Mouse (Mus musculus) stomach, embryonic 15.5 days (tissue): ENCODE measurements at regions not wholly inside any gene's neighbourhood (a gene's known extent, or its start where the extent isn't known, plus 50 kb on each side); places are given as distances from the start of the nearest gene placed in this dataset.

Experiments used
- ATAC-seq: fragments of 200-750 bp; cut with Nextera tagmentation; 2 replicates; pipeline ENCODE4 v1.8.0; 2017; ENCODE audit warnings: low read depth, moderate number of reproducible peaks, moderate TSS enrichment; ENCODE audit not compliant: insufficient read depth, low FRiP score
- H3K27ac ChIP-seq: fragments of 300-500 bp; sonication (generic); 2 replicates; pipeline ENCODE4 v1.5.1; 2015; ENCODE audit warnings: mild to moderate bottlenecking, inconsistent platforms
- H3K27me3 ChIP-seq: fragments of 300-500 bp; sonication (generic); replicated peaks from 2 replicates; pipeline ENCODE4 v1.6.1; 2015; ENCODE audit warnings: inconsistent platforms
- H3K36me3 ChIP-seq: fragments of 300-500 bp; sonication (generic); 2 replicates; pipeline ENCODE4 v1.6.1; 2015; ENCODE audit warnings: inconsistent platforms
- H3K4me1 ChIP-seq: fragments of 300-500 bp; sonication (generic); 2 replicates; pipeline ENCODE4 v1.6.1; 2015; ENCODE audit warnings: inconsistent platforms
- H3K4me2 ChIP-seq: fragments of 300-500 bp; sonication (generic); 2 replicates; pipeline ENCODE4 v1.6.1; 2015; ENCODE audit warnings: mild to moderate bottlenecking, inconsistent platforms
- H3K4me3 ChIP-seq: fragments of 300-500 bp; sonication (generic); replicated peaks from 2 replicates; pipeline ENCODE4 v1.5.1; 2015; ENCODE audit warnings: inconsistent platforms
- H3K9ac ChIP-seq: fragments of 300-500 bp; sonication (generic); 2 replicates; pipeline ENCODE4 v1.6.1; 2015; ENCODE audit warnings: inconsistent platforms
- H3K9me3 ChIP-seq: fragments of 300-500 bp; sonication (generic); 2 replicates; pipeline ENCODE4 v1.6.1; 2016; ENCODE audit warnings: inconsistent platforms
- WGBS: fragments of 180-500 bp; shearing (Covaris S2); methylation state at CpG from one replicate; pipeline ENCODE4 v1.1.7; 2015; 5-methylcytosine and 5-hydroxymethylcytosine counted together

GRCm38 (mm10) chr12:94190620-94191081 lies 1501.4 kb upstream of the Flrt2 start:
- H3K4me2 ChIP-seq = no peak overlapping the region
- no peak for ATAC-seq
- no peaks in the 10 kb centered on the region for H3K36me3 ChIP-seq
- no peaks in the 10 kb centered on the region for H3K27me3 ChIP-seq
- 68% methylated on average over 4 of the region's 4 CpGs for WGBS
- no peak overlapping the region for H3K9ac ChIP-seq
- H3K4me1 ChIP-seq = no peaks in the 10 kb centered on the region
- no peak overlapping the region for H3K27ac ChIP-seq
- H3K9me3 ChIP-seq = no peaks in the 10 kb centered on the region
- H3K4me3 ChIP-seq = no peak overlapping the region

- no peaks in the 10 kb centered on the region for H3K36me3 ChIP-seq
- 85% methylated on average over 4 of the region's 4 CpGs for WGBS
- no peak overlapping the region for H3K4me3 ChIP-seq
- no peaks in the 10 kb centered on the region for H3K27me3 ChIP-seq
- H3K4me1 ChIP-seq = no peaks in the 10 kb centered on the region
- no peak for ATAC-seq
- H3K9me3 ChIP-seq = no peaks in the 10 kb centered on the region
- no peak overlapping the region for H3K4me2 ChIP-seq
- H3K9ac ChIP-seq = no peak overlapping the region
- no peak overlapping the region for H3K27ac ChIP-seq
These were observed 1474.1 kb upstream of the Flrt2 start for GRCm38 (mm10) chr12:94217906-94218305.

- H3K27ac ChIP-seq = no peak overlapping the region
- H3K9ac ChIP-seq = no peak overlapping the region
- no peak for ATAC-seq
- H3K4me3 ChIP-seq = no peak overlapping the region
- no peaks in the 10 kb centered on the region for H3K27me3 ChIP-seq
- WGBS = 89% methylated on average over 4 of the region's 4 CpGs
- no peaks in the 10 kb centered on the region for H3K4me1 ChIP-seq
- H3K9me3 ChIP-seq = no peaks in the 10 kb centered on the region
- no peak overlapping the region for H3K4me2 ChIP-seq
- H3K36me3 ChIP-seq = no peaks in the 10 kb centered on the region
These were observed 1462.1 kb upstream of the Flrt2 start for GRCm38 (mm10) chr12:94229894-94230293.

- H3K9ac ChIP-seq = no peak overlapping the region
- ATAC-seq = no peak
- no peaks in the 10 kb centered on the region for H3K4me1 ChIP-seq
- H3K36me3 ChIP-seq = no peaks in the 10 kb centered on the region
- 38% methylated on average over 2 of the region's 2 CpGs for WGBS
- no peaks in the 10 kb centered on the region for H3K27me3 ChIP-seq
- no peak overlapping the region for H3K4me3 ChIP-seq
- H3K9me3 ChIP-seq = no peaks in the 10 kb centered on the region
- no peak overlapping the region for H3K27ac ChIP-seq
- no peak overlapping the region for H3K4me2 ChIP-seq
These were observed 1446.7 kb upstream of the Flrt2 start for GRCm38 (mm10) chr12:94245366-94245765.

- H3K27me3 ChIP-seq = no peaks in the 10 kb centered on the region
- no peaks in the 10 kb centered on the region for H3K9me3 ChIP-seq
- ATAC-seq = no peak
- no peaks in the 10 kb centered on the region for H3K4me1 ChIP-seq
- H3K4me3 ChIP-seq = no peak overlapping the region
- no peak overlapping the region for H3K9ac ChIP-seq
- H3K36me3 ChIP-seq = no peaks in the 10 kb centered on the region
- H3K4me2 ChIP-seq = no peak overlapping the region
- H3K27ac ChIP-seq = no peak overlapping the region
These were observed 1444.7 kb upstream of the Flrt2 start for GRCm38 (mm10) chr12:94247362-94247761.

GRCm38 (mm10) chr12:94252957-94253633 lies 1438.9 kb upstream of the Flrt2 start:
- Histone ChIP-seq H3K36me3 (no peaks in the 10 kb centered on the region), H3K4me3 (no peak overlapping the region), H3K27me3 (no peaks in the 10 kb centered on the region), H3K27ac (no peak overlapping the region), H3K4me1 (no peaks in the 10 kb centered on the region), H3K9me3 (no peaks in the 10 kb centered on the region), H3K9ac (no peak overlapping the region), H3K4me2 (no peak overlapping the region)
- no peak for ATAC-seq
- WGBS = 45% methylated on average over 8 of the region's 8 CpGs

GRCm38 (mm10) chr12:94280946-94281345 lies 1411.1 kb upstream of the Flrt2 start:
- no peak for ATAC-seq
- 63% methylated on average over 2 of the region's 2 CpGs for WGBS
- Histone ChIP-seq H3K27me3 (no peaks in the 10 kb centered on the region), H3K9ac (no peak overlapping the region), H3K4me1 (no peaks in the 10 kb centered on the region), H3K4me3 (no peak overlapping the region), H3K36me3 (no peaks in the 10 kb centered on the region), H3K4me2 (no peak overlapping the region), H3K9me3 (no peaks in the 10 kb centered on the region), H3K27ac (no peak overlapping the region)

- no peaks in the 10 kb centered on the region for H3K4me1 ChIP-seq
- no peaks in the 10 kb centered on the region for H3K9me3 ChIP-seq
- no peak overlapping the region for H3K27ac ChIP-seq
- no peak overlapping the region for H3K9ac ChIP-seq
- H3K4me2 ChIP-seq = no peak overlapping the region
- 85% methylated on average over 3 of the region's 3 CpGs for WGBS
- no peaks in the 10 kb centered on the region for H3K27me3 ChIP-seq
- no peaks in the 10 kb centered on the region for H3K36me3 ChIP-seq
- H3K4me3 ChIP-seq = no peak overlapping the region
- no peak for ATAC-seq
These were observed 1409.1 kb upstream of the Flrt2 start for GRCm38 (mm10) chr12:94282931-94283330.

GRCm38 (mm10) chr12:94283572-94283971 lies 1408.5 kb upstream of the Flrt2 start:
- no peak overlapping the region for H3K4me2 ChIP-seq
- no peaks in the 10 kb centered on the region for H3K4me1 ChIP-seq
- no peak overlapping the region for H3K27ac ChIP-seq
- H3K4me3 ChIP-seq = no peak overlapping the region
- H3K9me3 ChIP-seq = no peaks in the 10 kb centered on the region
- no peak for ATAC-seq
- 72% methylated on average over 3 of the region's 3 CpGs for WGBS
- no peak overlapping the region for H3K9ac ChIP-seq
- no peaks in the 10 kb centered on the region for H3K27me3 ChIP-seq
- no peaks in the 10 kb centered on the region for H3K36me3 ChIP-seq

- ATAC-seq = no peak
- H3K4me1 ChIP-seq = no peaks in the 10 kb centered on the region
- no peak overlapping the region for H3K4me2 ChIP-seq
- H3K9ac ChIP-seq = no peak overlapping the region
- no peaks in the 10 kb centered on the region for H3K27me3 ChIP-seq
- WGBS = 76% methylated on average over 5 of the region's 5 CpGs
- no peak overlapping the region for H3K27ac ChIP-seq
- no peaks in the 10 kb centered on the region for H3K36me3 ChIP-seq
- no peaks in the 10 kb centered on the region for H3K9me3 ChIP-seq
- H3K4me3 ChIP-seq = no peak overlapping the region
These were observed 1394.2 kb upstream of the Flrt2 start for GRCm38 (mm10) chr12:94297864-94298263.

- Histone ChIP-seq H3K36me3 (no peaks in the 10 kb centered on the region), H3K9me3 (no peaks in the 10 kb centered on the region), H3K27me3 (no peaks in the 10 kb centered on the region), H3K27ac (no peak overlapping the region), H3K4me1 (no peaks in the 10 kb centered on the region), H3K9ac (no peak overlapping the region), H3K4me2 (no peak overlapping the region), H3K4me3 (no peak overlapping the region)
- no peak for ATAC-seq
- 32% methylated on average over 5 of the region's 5 CpGs for WGBS
These were observed 1359.7 kb upstream of the Flrt2 start for GRCm38 (mm10) chr12:94332351-94332750.

GRCm38 (mm10) chr12:94334671-94335070 lies 1357.4 kb upstream of the Flrt2 start:
- H3K9me3 ChIP-seq = no peaks in the 10 kb centered on the region
- no peak overlapping the region for H3K9ac ChIP-seq
- no peaks in the 10 kb centered on the region for H3K4me1 ChIP-seq
- ATAC-seq = no peak
- WGBS = 71% methylated on average over 3 of the region's 3 CpGs
- no peak overlapping the region for H3K4me3 ChIP-seq
- no peaks in the 10 kb centered on the region for H3K27me3 ChIP-seq
- no peak overlapping the region for H3K4me2 ChIP-seq
- no peak overlapping the region for H3K27ac ChIP-seq
- H3K36me3 ChIP-seq = no peaks in the 10 kb centered on the region

GRCm38 (mm10) chr12:94349623-94350156 lies 1342.3 kb upstream of the Flrt2 start:
- Histone ChIP-seq H3K9me3 (no peaks in the 10 kb centered on the region), H3K27ac (no peak overlapping the region), H3K36me3 (no peaks in the 10 kb centered on the region), H3K27me3 (no peaks in the 10 kb centered on the region), H3K9ac (no peak overlapping the region), H3K4me2 (no peak overlapping the region), H3K4me3 (no peak overlapping the region), H3K4me1 (no peaks in the 10 kb centered on the region)
- ATAC-seq = no peak
- 67% methylated on average over 7 of the region's 7 CpGs for WGBS
